Mouse (Mus musculus) heart, postnatal 0 days (tissue): ENCODE measurements around the gene Uap1.

Experiments
- CTCF ChIP-seq: IDR thresholded peaks from 2 replicates; pipeline ENCODE4 v1.5.1; 2016; ENCODE audit warnings: antibody characterized with exemption, control low read depth, low read depth
- EP300 ChIP-seq: IDR thresholded peaks from 2 replicates; pipeline ENCODE4 v1.6.1; 2016; ENCODE audit warnings: antibody characterized with exemption, low read depth

GRCm38 (mm10) chr1:170152552-170152951 is 22.2 kb downstream of the Uap1 start:
- no peak for TF ChIP-seq CTCF
- no peak for TF ChIP-seq EP300
